Mouse (Mus musculus) intestine, embryonic 16.5 days (tissue): ENCODE measurements around the gene Cep41. TPM values are rescaled to one million over a fixed set of nuclear protein-coding genes. Genes with fewer than 3 reads are reported as not detected.

ENCODE experiments used
- ATAC-seq: fragments of 200-750 bp; cut with Nextera tagmentation; 2 replicates; pipeline ENCODE4 v1.8.0; 2017; ENCODE audit warnings: moderate TSS enrichment, moderate library complexity
- H3K27ac ChIP-seq: fragments of 300-500 bp; sonication (generic); 2 replicates; pipeline ENCODE4 v1.5.1; 2014; ENCODE audit warnings: mild to moderate bottlenecking, low read length
- H3K27me3 ChIP-seq: fragments of 300-500 bp; sonication (generic); replicated peaks from 2 replicates; pipeline ENCODE4 v1.6.1; 2014; ENCODE audit warnings: low read length, control low read depth, mixed read lengths; ENCODE audit not compliant: control insufficient read depth, insufficient read depth
- H3K36me3 ChIP-seq: fragments of 300-500 bp; sonication (generic); 2 replicates; pipeline ENCODE4 v1.6.1; 2014; ENCODE audit warnings: low read length, control low read depth; ENCODE audit not compliant: control insufficient read depth, insufficient read depth
- H3K4me1 ChIP-seq: fragments of 300-500 bp; sonication (generic); 2 replicates; pipeline ENCODE4 v1.6.1; 2014; ENCODE audit warnings: low read length, control low read depth, mixed read lengths; ENCODE audit not compliant: control insufficient read depth, insufficient read depth
- H3K4me2 ChIP-seq: fragments of 300-500 bp; sonication (generic); 2 replicates; pipeline ENCODE4 v1.6.1; 2014; ENCODE audit warnings: low read depth, low read length, control low read depth
- H3K4me3 ChIP-seq: fragments of 300-500 bp; sonication (generic); 2 replicates; pipeline ENCODE4 v1.5.1; 2014; ENCODE audit warnings: mild to moderate bottlenecking, low read length
- H3K9ac ChIP-seq: fragments of 300-500 bp; sonication (generic); 2 replicates; pipeline ENCODE4 v1.6.1; 2014; ENCODE audit warnings: low read depth, low read length
- H3K9me3 ChIP-seq: fragments of 300-500 bp; sonication (generic); 2 replicates; pipeline ENCODE4 v1.6.1; 2016; ENCODE audit warnings: low read length, control low read depth; ENCODE audit not compliant: control insufficient read depth
- WGBS: fragments of 180-500 bp; shearing (Covaris S2); extraction: QIAGEN DNeasy Blood & Tissue Kit; methylation state at CpG from one replicate; pipeline ENCODE4 v1.1.7; 2014; 5-methylcytosine and 5-hydroxymethylcytosine counted together
- polyA plus RNA-seq: library from polyadenylated mRNA; unstranded; fragments of >200 nt; fragmentation: Nextera tagmentation; extraction: Ambion mirVana; gene quantifications from 2 replicates; pipeline ENCODE4 v1.2.1, GENCODE M21; 2015

The Cep41 gene
- polyA plus RNA-seq, 1 experiment from 2014 or later, result 6.6 TPM

- no peak overlapping the region for H3K4me2 ChIP-seq
- WGBS, result 48% methylated on average over 6 of the region's 6 CpGs
- no peak overlapping the region for H3K4me3 ChIP-seq
- H3K4me1 ChIP-seq, result peaks cover 8% of the 10 kb centered on the region; the same call in 1 of the 2 replicates
- ATAC-seq, result peak; percentile 60; the same call in 1 of the 2 replicates
- H3K9ac ChIP-seq, result no peak overlapping the region
- H3K9me3 ChIP-seq, result no peaks in the 10 kb centered on the region
- H3K36me3 ChIP-seq, result no peaks in the 10 kb centered on the region
- H3K27me3 ChIP-seq, result no peaks in the 10 kb centered on the region
- 0 out of 2 replicates have a peak overlapping the region, but pooled peaks have one; percentile 8 for H3K27ac ChIP-seq
These were observed 6.6 kb upstream of the Cep41 start for GRCm38 (mm10) chr6:30700182-30700581.

- Histone ChIP-seq H3K4me2 (no peak overlapping the region), H3K27ac (peak overlapping the region; percentile 49), H3K9me3 (no peaks in the 10 kb centered on the region), H3K4me3 (no peak overlapping the region), H3K4me1 (peaks cover 5% of the 10 kb centered on the region; the same call in 1 of the 2 replicates), H3K27me3 (no peaks in the 10 kb centered on the region), H3K36me3 (no peaks in the 10 kb centered on the region), H3K9ac (no peak overlapping the region)
- ATAC-seq, result no peak
- WGBS, result 80% methylated on average over 4 of the region's 4 CpGs
These were observed 4.5 kb upstream of the Cep41 start for GRCm38 (mm10) chr6:30698036-30698435.

GRCm38 (mm10) chr6:30697464-30697863 lies 3.9 kb upstream of the Cep41 start:
- no peak overlapping the region for H3K9ac ChIP-seq
- no peaks in the 10 kb centered on the region for H3K27me3 ChIP-seq
- WGBS, result 34% methylated on average over 5 of the region's 5 CpGs
- H3K4me3 ChIP-seq, result no peak overlapping the region
- H3K4me2 ChIP-seq, result no peak overlapping the region
- H3K9me3 ChIP-seq, result no peaks in the 10 kb centered on the region
- H3K36me3 ChIP-seq, result no peaks in the 10 kb centered on the region
- H3K4me1 ChIP-seq, result peaks cover 9% of the 10 kb centered on the region; the same call in 1 of the 2 replicates
- ATAC-seq, result no peak
- H3K27ac ChIP-seq, result peak overlapping the region; percentile 49; the same call in 1 of the 2 replicates

- no peaks in the 10 kb centered on the region for H3K9me3 ChIP-seq
- WGBS, result 90% methylated on average over 8 of the region's 8 CpGs
- H3K27me3 ChIP-seq, result no peaks in the 10 kb centered on the region
- H3K36me3 ChIP-seq, result no peaks in the 10 kb centered on the region
- H3K4me3 ChIP-seq, result no peak overlapping the region
- H3K27ac ChIP-seq, result no peak overlapping the region
- ATAC-seq, result no peak
- H3K9ac ChIP-seq, result no peak overlapping the region
- peaks cover 6% of the 10 kb centered on the region; the same call in 1 of the 2 replicates for H3K4me1 ChIP-seq
- H3K4me2 ChIP-seq, result no peak overlapping the region
These were observed 1.6 kb upstream of the Cep41 start for GRCm38 (mm10) chr6:30695124-30695523.

- no peak for ATAC-seq
- H3K4me2 ChIP-seq, result peak overlapping the region; percentile 64
- H3K4me1 ChIP-seq, result peaks cover 4% of the 10 kb centered on the region; the same call in 1 of the 2 replicates
- H3K36me3 ChIP-seq, result no peaks in the 10 kb centered on the region
- H3K27me3 ChIP-seq, result no peaks in the 10 kb centered on the region
- no peak overlapping the region for H3K27ac ChIP-seq
- 0 out of 2 replicates have a peak overlapping the region, but pooled peaks have one; percentile 43 for H3K9ac ChIP-seq
- 43% methylated on average over 6 of the region's 6 CpGs for WGBS
- no peaks in the 10 kb centered on the region for H3K9me3 ChIP-seq
- H3K4me3 ChIP-seq, result no peak overlapping the region
These were observed 660 bp upstream of the Cep41 start for GRCm38 (mm10) chr6:30694209-30694608.

- no peaks in the 10 kb centered on the region for H3K9me3 ChIP-seq
- peak overlapping the region; percentile 73 for H3K9ac ChIP-seq
- 71% methylated on average over 5 of the region's 5 CpGs for WGBS
These were observed 723 bp downstream of the Cep41 start for GRCm38 (mm10) chr6:30692826-30693225.

GRCm38 (mm10) chr6:30687198-30687597 lies 6.4 kb downstream of the Cep41 start:
- WGBS, result 90% methylated on average over 7 of the region's 7 CpGs

More at GRCm38 (mm10) chr6:30692826-30693225, 723 bp downstream of the Cep41 start:
- Histone ChIP-seq H3K36me3 (no peaks in the 10 kb centered on the region), H3K4me1 (peaks cover 4% of the 10 kb centered on the region; the same call in 1 of the 2 replicates), H3K27ac (peak overlapping the region; percentile 87), H3K4me3 (peak overlapping the region; percentile 61), H3K4me2 (peak overlapping the region; percentile 64), H3K27me3 (no peaks in the 10 kb centered on the region)
- no peak for ATAC-seq

GRCm38 (mm10) chr6:30684570-30684969 lies 9.0 kb downstream of the Cep41 start:
- no peak for ATAC-seq
- Histone ChIP-seq H3K9ac (no peak overlapping the region), H3K4me2 (no peak overlapping the region), H3K27me3 (no peaks in the 10 kb centered on the region), H3K4me3 (no peak overlapping the region), H3K27ac (no peak overlapping the region), H3K36me3 (no peaks in the 10 kb centered on the region), H3K4me1 (peaks cover 8% of the 10 kb centered on the region), H3K9me3 (no peaks in the 10 kb centered on the region)
- 74% methylated on average over 1 of the region's 1 CpGs for WGBS

More at GRCm38 (mm10) chr6:30687198-30687597, 6.4 kb downstream of the Cep41 start:
- Histone ChIP-seq H3K4me2 (no peak overlapping the region), H3K27ac (no peak overlapping the region), H3K4me3 (no peak overlapping the region), H3K9me3 (no peaks in the 10 kb centered on the region), H3K27me3 (no peaks in the 10 kb centered on the region), H3K9ac (no peak overlapping the region), H3K36me3 (no peaks in the 10 kb centered on the region), H3K4me1 (peaks cover 8% of the 10 kb centered on the region)
- ATAC-seq, result no peak

GRCm38 (mm10) chr6:30681935-30682900 lies 11.3 kb downstream of the Cep41 start:
- Histone ChIP-seq H3K27ac (peak overlapping the region; percentile 87), H3K9ac (peak overlapping the region; percentile 42), H3K27me3 (no peaks in the 10 kb centered on the region), H3K36me3 (no peaks in the 10 kb centered on the region), H3K4me2 (peak overlapping the region; percentile 32; the same call in 1 of the 2 replicates), H3K9me3 (no peaks in the 10 kb centered on the region), H3K4me3 (no peak overlapping the region), H3K4me1 (peaks cover 14% of the 10 kb centered on the region)
- WGBS, result 42% methylated on average over 13 of the region's 13 CpGs
- peak; percentile 87 for ATAC-seq
